Mouse (Mus musculus) cortical plate, adult 2 months (tissue): ENCODE results near the gene Rbm38. TPM values are rescaled to one million over a fixed set of nuclear protein-coding genes. Genes with fewer than 3 reads are reported as not detected.

Experiments used
- H3K27ac ChIP-seq: fragments of 200-500 bp; 2 replicates; pipeline ENCODE4 v1.5.1; 2012; ENCODE audit warnings: low read length, control low read depth, inconsistent platforms; ENCODE audit not compliant: insufficient read depth
- H3K4me1 ChIP-seq: fragments of 200-500 bp; 2 replicates; pipeline ENCODE4 v1.6.1; 2011; ENCODE audit warnings: low read length; ENCODE audit not compliant: control insufficient read depth, insufficient read depth
- H3K4me3 ChIP-seq: fragments of 200-500 bp; 2 replicates; pipeline ENCODE4 v1.5.1; 2011; ENCODE audit warnings: mild to moderate bottlenecking, low read length, control low read depth; ENCODE audit not compliant: insufficient read depth
- CTCF ChIP-seq: fragments of 200-500 bp; IDR thresholded peaks from 2 replicates; pipeline ENCODE4 v1.5.1; 2011; ENCODE audit warnings: mild to moderate bottlenecking, control low read depth, low read length; ENCODE audit not compliant: insufficient read depth; ENCODE audit errors: extremely low read depth
- POLR2A ChIP-seq: fragments of 200-500 bp; IDR thresholded peaks from 2 replicates; pipeline ENCODE4 v1.6.1; 2011; ENCODE audit warnings: mild to moderate bottlenecking, low read length, control low read depth; ENCODE audit not compliant: insufficient read depth; ENCODE audit errors: extremely low read depth
- polyA plus RNA-seq: library from polyadenylated mRNA; depleted of rRNA; stranded (reverse); fragments of >200 nt; gene quantifications from 2 replicates; pipeline ENCODE4 v1.2.3, GENCODE M21; 2012

Rbm38 gene
- polyA plus RNA-seq, 1 experiment, result 5.9 TPM

DNA sequence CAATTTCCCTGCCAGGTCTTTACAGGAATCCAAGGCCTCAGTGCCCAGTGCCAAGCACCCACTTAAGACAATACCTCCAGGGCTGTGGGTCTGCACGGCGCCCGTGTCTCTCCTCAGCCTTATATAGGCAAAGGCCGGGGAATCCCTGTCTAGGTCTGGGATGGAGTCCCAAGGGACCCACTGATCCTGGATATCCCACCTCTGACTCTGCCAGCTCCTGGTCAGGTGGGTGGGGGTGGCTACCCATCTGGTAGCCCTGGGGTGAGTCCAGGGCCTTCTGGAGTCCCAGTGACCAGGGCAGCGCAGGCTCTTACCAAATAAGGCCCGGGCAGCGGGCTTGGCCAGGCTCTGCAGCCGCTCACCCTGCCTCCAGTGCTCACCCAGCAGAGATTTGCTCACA lies 32.6 kb downstream of the Rbm38 start:
- TF ChIP-seq CTCF, result no peak
- TF ChIP-seq POLR2A, result no peak
- Histone ChIP-seq H3K4me1 (no peaks in the 10 kb centered on the region), H3K4me3 (no peak overlapping the region), H3K27ac (no peak overlapping the region)

DNA sequence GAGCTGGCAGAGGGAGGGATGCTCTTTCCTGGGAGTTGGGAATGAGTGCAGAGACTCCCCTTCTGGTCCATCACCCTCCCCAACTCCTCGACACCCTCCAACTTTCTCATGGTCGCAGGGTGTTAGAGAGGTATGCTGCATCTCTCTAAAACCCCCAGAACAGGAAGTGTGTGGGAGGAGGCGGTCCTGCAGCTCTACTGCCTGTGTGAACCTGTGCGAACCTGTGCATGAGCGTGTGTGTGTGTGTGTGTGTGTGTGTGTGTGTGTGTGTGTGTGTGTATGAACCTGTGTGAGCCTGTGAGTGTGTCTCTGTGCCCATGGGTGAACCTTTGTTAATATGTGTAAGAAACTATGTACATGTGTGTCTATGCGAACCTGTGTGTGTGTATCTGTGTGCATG lies 33.5 kb downstream of the Rbm38 start:
- H3K27ac ChIP-seq, result no peak overlapping the region
- H3K4me1 ChIP-seq, result no peaks in the 10 kb centered on the region
- TF ChIP-seq POLR2A (no peak), CTCF (no peak)
- no peak overlapping the region for H3K4me3 ChIP-seq

GRCm38 (mm10) chr2:173056303-173056881 lies 36.1 kb downstream of the Rbm38 start:
- Histone ChIP-seq H3K27ac (no peak overlapping the region), H3K4me1 (no peaks in the 10 kb centered on the region), H3K4me3 (no peak overlapping the region)
- TF ChIP-seq CTCF (no peak), POLR2A (no peak)

DNA sequence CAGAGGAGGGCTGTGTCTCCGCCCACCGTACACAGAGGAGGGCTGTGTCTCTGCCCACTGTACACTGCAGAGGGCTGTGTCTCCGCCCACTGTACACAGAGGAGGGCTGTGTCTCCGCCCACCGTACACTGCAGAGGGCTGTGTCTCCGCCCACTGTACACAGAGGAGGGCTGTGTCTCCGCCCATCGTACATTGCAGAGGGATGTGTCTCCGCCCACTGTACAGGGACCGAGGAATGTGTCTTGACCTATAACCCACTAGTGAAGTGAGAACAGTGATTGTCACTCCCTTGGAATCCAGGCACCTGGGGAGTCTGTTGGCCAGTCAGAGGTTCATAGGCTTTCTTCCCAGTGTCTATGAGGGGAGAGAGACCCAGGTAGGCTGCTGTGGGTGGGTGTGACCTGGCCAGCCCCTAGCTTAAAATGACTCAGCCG lies 36.6 kb downstream of the Rbm38 start:
- Histone ChIP-seq H3K4me3 (no peak overlapping the region), H3K4me1 (no peaks in the 10 kb centered on the region), H3K27ac (no peak overlapping the region)
- TF ChIP-seq POLR2A (no peak), CTCF (no peak)

- Histone ChIP-seq H3K4me3 (no peak overlapping the region), H3K27ac (no peak overlapping the region), H3K4me1 (no peaks in the 10 kb centered on the region)
- no peak for TF ChIP-seq CTCF
- TF ChIP-seq POLR2A, result no peak
These were observed 37.3 kb downstream of the Rbm38 start for GRCm38 (mm10) chr2:173057623-173058022.

GRCm38 (mm10) chr2:173058263-173058662 lies 38.0 kb downstream of the Rbm38 start:
- no peaks in the 10 kb centered on the region for H3K4me1 ChIP-seq
- TF ChIP-seq POLR2A (no peak), CTCF (no peak)
- no peak overlapping the region for H3K27ac ChIP-seq
- no peak overlapping the region for H3K4me3 ChIP-seq

- Histone ChIP-seq H3K4me1 (no peaks in the 10 kb centered on the region), H3K27ac (no peak overlapping the region), H3K4me3 (no peak overlapping the region)
- TF ChIP-seq POLR2A (no peak), CTCF (no peak)
These were observed 40.2 kb downstream of the Rbm38 start for GRCm38 (mm10) chr2:173060450-173060849.

- Histone ChIP-seq H3K27ac (no peak overlapping the region), H3K4me1 (no peaks in the 10 kb centered on the region), H3K4me3 (no peak overlapping the region)
- TF ChIP-seq POLR2A, result no peak
- no peak for TF ChIP-seq CTCF
These were observed 41.4 kb downstream of the Rbm38 start for GRCm38 (mm10) chr2:173061443-173062351.

DNA sequence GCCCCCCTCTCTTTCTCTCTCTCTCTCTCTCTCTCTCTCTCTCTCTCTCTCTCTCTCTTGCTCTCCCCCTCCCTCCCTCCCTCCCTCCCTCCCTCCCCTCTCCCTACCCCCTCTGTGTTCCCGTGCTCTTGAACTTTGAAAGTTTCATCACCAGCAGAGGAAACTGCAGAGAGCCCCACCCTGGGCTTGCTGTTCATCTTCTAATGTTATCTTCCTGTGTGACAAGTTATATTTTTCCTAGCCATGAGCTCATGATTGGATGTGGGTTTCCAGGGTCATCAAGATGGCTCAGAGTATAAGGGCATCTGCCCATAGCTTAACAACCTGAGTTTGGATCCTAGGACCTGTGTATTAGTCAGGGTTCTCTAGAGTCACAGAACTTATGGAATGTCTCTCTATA lies 42.9 kb downstream of the Rbm38 start:
- TF ChIP-seq CTCF (no peak), POLR2A (no peak)
- no peak overlapping the region for H3K4me3 ChIP-seq
- H3K4me1 ChIP-seq, result no peaks in the 10 kb centered on the region
- no peak overlapping the region for H3K27ac ChIP-seq

- TF ChIP-seq CTCF (no peak), POLR2A (no peak)
- no peaks in the 10 kb centered on the region for H3K4me1 ChIP-seq
- H3K4me3 ChIP-seq, result no peak overlapping the region
- H3K27ac ChIP-seq, result no peak overlapping the region
These were observed 44.6 kb downstream of the Rbm38 start for GRCm38 (mm10) chr2:173064864-173065263.
